Mouse (Mus musculus) heart, embryonic 14.5 days (tissue): ENCODE results near the gene Rbbp4. TPM values are rescaled to one million over a fixed set of nuclear protein-coding genes. Genes with fewer than 3 reads are reported as not detected.

Experiments used
- ATAC-seq: fragments of 200-750 bp; cut with Nextera tagmentation; 2 replicates; pipeline ENCODE4 v1.8.0; 2017; ENCODE audit warnings: low read depth, moderate TSS enrichment; ENCODE audit not compliant: insufficient number of reproducible peaks, insufficient read depth, low FRiP score
- H3K27ac ChIP-seq, 2 experiments: fragments of 200-500 bp in 1 of 2; fragments of 300-500 bp in 1 of 2; sonication (generic) in 1 of 2; replicated peaks in 1 of 2; 2 replicates each; pipeline ENCODE4 v1.5.1; 2012 to 2014; ENCODE audit warnings: low read depth in 2 of 2, low read length in 2 of 2, control low read depth in 1 of 2, mild to moderate bottlenecking in 1 of 2, mixed read lengths in 1 of 2; ENCODE audit not compliant: control insufficient read depth in 1 of 2, insufficient read depth in 1 of 2
- H3K27me3 ChIP-seq: fragments of 300-500 bp; sonication (generic); 2 replicates; pipeline ENCODE4 v1.6.1; 2014; ENCODE audit warnings: mild to moderate bottlenecking, low read length, control low read depth; ENCODE audit not compliant: control insufficient read depth, insufficient read depth
- H3K36me3 ChIP-seq: fragments of 300-500 bp; sonication (generic); 2 replicates; pipeline ENCODE4 v1.6.1; 2014; ENCODE audit warnings: mild to moderate bottlenecking, control low read depth, low read length, mixed read lengths; ENCODE audit not compliant: control insufficient read depth, insufficient read depth
- H3K4me1 ChIP-seq, 2 experiments: fragments of 200-500 bp in 1 of 2; fragments of 300-500 bp in 1 of 2; sonication (generic) in 1 of 2; 2 replicates each; pipeline ENCODE4 v1.6.1; 2012 to 2014; ENCODE audit warnings: low read length in 2 of 2, control low read depth in 1 of 2, mixed read lengths in 1 of 2; ENCODE audit not compliant: control insufficient read depth in 2 of 2, insufficient read depth in 2 of 2
- H3K4me2 ChIP-seq: fragments of 300-500 bp; sonication (generic); 2 replicates; pipeline ENCODE4 v1.6.1; 2014; ENCODE audit warnings: mild to moderate bottlenecking, low read length
- H3K4me3 ChIP-seq, 2 experiments: fragments of 200-500 bp in 1 of 2; fragments of 300-500 bp in 1 of 2; sonication (generic) in 1 of 2; 2 replicates each; pipeline ENCODE4 v1.5.1; 2012 to 2014; ENCODE audit warnings: low read length in 2 of 2, mild to moderate bottlenecking in 2 of 2, control low read depth in 1 of 2, low read depth in 1 of 2, moderate library complexity in 1 of 2; ENCODE audit not compliant: control insufficient read depth in 1 of 2, insufficient read depth in 1 of 2
- H3K9ac ChIP-seq: fragments of 300-500 bp; sonication (generic); 2 replicates; pipeline ENCODE4 v1.6.1; 2014; ENCODE audit warnings: mild to moderate bottlenecking, low read length
- H3K9me3 ChIP-seq: fragments of 300-500 bp; sonication (generic); 2 replicates; pipeline ENCODE4 v1.6.1; 2016; ENCODE audit warnings: low read length, control low read depth; ENCODE audit not compliant: control insufficient read depth
- WGBS: fragments of 180-500 bp; shearing (Covaris S2); extraction: QIAGEN DNeasy Blood & Tissue Kit; methylation state at CpG from one replicate; pipeline ENCODE4 v1.1.7; 2014; 5-methylcytosine and 5-hydroxymethylcytosine counted together
- polyA plus RNA-seq: library from polyadenylated mRNA; unstranded; fragments of >200 nt; fragmentation: Nextera tagmentation; extraction: Ambion mirVana; gene quantifications from 2 replicates; pipeline ENCODE4 v1.2.1, GENCODE M21; 2014

The Rbbp4 gene
- polyA plus RNA-seq, 1 experiment from 2014 or later, result 263 TPM

DNA sequence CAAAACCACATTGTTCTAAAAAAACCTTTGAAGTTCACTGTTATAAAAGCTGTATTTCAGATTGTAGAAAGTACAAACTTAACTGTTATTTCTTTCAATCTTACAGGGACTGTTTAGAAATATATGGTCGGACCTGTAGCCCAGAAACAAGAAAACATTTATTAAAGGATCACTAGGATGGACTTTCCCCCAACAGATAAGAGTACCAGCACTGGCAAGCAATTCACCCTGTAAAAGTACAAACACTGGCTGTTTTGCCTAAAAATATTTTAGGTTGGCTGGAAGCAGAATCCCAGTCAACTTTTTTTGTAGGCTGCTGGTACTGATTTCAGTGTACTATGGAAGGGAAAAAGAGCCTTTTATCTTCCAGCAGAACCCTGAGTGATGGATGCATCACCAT lies 27.2 kb downstream of the Rbbp4 start:
- no peaks in the 10 kb centered on the region for H3K9me3 ChIP-seq
- H3K27ac ChIP-seq, result no peak overlapping the region
- no peak for ATAC-seq
- peaks cover 74% of the 10 kb centered on the region for H3K36me3 ChIP-seq
- H3K4me2 ChIP-seq, result no peak overlapping the region
- H3K4me3 ChIP-seq, result no peak overlapping the region
- peaks cover 2 to 6% of the 10 kb centered on the region in 2 experiments; a peak in 2 of 4 replicates for H3K4me1 ChIP-seq
- WGBS, result 100% methylated on average over 1 of the region's 1 CpGs
- H3K9ac ChIP-seq, result no peak overlapping the region
- no peaks in the 10 kb centered on the region for H3K27me3 ChIP-seq

DNA sequence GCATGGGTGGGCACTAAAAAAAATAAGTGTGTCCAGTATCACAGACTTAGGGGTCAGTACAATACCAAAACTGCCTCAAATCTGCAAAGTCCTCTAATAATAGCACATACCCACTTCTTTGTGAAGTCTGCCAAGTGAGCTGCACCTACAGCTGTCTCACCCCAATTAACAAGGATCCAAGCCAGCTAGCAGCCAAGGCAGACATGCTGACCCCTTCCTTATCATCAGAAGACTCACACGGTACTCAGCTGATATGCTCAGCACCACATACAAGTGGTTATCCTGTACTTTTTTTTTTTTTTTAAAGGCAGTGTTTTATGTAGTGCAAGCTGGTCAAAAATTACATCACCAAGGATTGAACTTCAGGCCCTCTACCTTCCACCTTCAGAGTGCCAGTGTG lies 30.9 kb downstream of the Rbbp4 start:
- H3K27me3 ChIP-seq, result no peaks in the 10 kb centered on the region
- no peak for ATAC-seq
- peaks cover 39% of the 10 kb centered on the region for H3K36me3 ChIP-seq
- peaks cover 2 to 6% of the 10 kb centered on the region in 2 experiments; a peak in 2 of 4 replicates for H3K4me1 ChIP-seq
- 6% methylated on average over 1 of the region's 1 CpGs for WGBS
- H3K9me3 ChIP-seq, result no peaks in the 10 kb centered on the region
- H3K4me2 ChIP-seq, result no peak overlapping the region
- no peak overlapping the region for H3K4me3 ChIP-seq
- no peak overlapping the region for H3K9ac ChIP-seq
- H3K27ac ChIP-seq, result no peak overlapping the region

DNA sequence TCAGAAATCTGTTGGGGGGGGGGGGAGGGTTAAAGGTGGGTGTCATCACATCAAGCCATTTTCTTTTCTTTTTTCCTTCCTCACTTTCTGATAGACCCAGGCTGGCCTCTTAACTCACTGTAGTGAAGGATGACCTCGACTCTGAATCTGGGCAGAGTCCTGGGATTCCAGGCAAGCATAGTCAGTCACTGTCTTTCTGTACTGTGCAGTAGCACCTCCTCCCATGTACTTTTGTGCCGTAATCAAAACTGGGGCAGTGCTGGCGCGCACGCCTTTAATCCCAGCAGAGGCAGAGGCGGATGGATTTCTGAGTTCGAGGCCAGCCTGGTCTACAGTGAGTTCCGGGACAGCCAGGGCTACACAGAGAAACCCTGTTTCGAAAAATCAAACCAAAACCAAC lies 31.4 kb downstream of the Rbbp4 start:
- H3K4me3 ChIP-seq, result no peak overlapping the region
- H3K36me3 ChIP-seq, result peaks cover 34% of the 10 kb centered on the region
- H3K4me1 ChIP-seq, result peaks cover 2 to 9% of the 10 kb centered on the region in 2 experiments; a peak in 2 of 4 replicates
- WGBS, result 78% methylated on average over 9 of the region's 9 CpGs
- 0 out of 4 replicates have a peak overlapping the region, but pooled peaks of 1 of the 2 experiments have one; percentile 14 for H3K27ac ChIP-seq
- no peak overlapping the region for H3K9ac ChIP-seq
- H3K4me2 ChIP-seq, result no peak overlapping the region
- no peaks in the 10 kb centered on the region for H3K9me3 ChIP-seq
- H3K27me3 ChIP-seq, result no peaks in the 10 kb centered on the region
- ATAC-seq, result no peak

DNA sequence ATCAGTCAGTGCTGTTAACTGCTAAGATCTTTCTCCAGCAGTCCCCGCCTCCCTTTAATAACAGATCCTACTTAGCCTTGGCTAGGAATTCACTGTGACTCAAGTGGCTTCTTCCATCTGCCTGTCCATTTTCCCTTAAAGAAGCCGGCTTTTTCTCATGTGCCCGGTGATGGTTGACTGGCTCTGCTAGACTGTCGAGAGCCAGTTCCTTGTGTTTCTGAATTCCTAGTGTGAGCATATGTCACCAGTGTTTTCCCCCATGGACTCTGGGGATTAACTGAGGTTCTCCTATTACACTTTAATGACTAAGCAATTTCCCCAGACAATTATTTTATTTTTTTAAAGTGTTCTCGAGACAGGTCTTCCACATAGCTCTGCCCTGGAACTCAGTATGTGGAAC lies 31.8 kb downstream of the Rbbp4 start:
- H3K4me2 ChIP-seq, result no peak overlapping the region
- ATAC-seq, result no peak
- peaks cover 30% of the 10 kb centered on the region for H3K36me3 ChIP-seq
- no peaks in the 10 kb centered on the region for H3K27me3 ChIP-seq
- H3K4me3 ChIP-seq, result no peak overlapping the region
- H3K27ac ChIP-seq, result no peak overlapping the region
- H3K4me1 ChIP-seq, result peaks cover 2 to 9% of the 10 kb centered on the region in 2 experiments; a peak in 2 of 4 replicates
- no peak overlapping the region for H3K9ac ChIP-seq
- WGBS, result 76% methylated on average over 5 of the region's 5 CpGs
- no peaks in the 10 kb centered on the region for H3K9me3 ChIP-seq

DNA sequence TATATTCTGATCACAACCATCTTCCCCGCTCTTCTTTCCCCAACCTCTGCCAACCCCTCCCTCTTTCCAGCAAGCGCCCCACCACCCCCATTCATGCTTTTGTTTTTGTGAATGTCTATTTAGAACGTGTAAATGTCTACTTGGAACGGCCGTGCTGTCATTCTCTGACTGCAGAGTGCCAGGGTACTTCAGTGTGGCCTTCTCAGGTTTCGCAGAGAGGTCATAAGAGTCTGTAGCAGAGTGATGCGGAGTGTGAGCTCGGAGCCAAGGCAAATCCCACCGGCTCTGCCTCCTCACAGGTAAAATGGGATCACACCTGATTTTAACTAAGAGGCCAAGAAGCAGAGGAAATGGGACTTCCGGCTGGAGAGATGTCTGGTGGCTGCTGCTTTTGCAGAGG lies 36.0 kb downstream of the Rbbp4 start:
- H3K4me2 ChIP-seq, result no peak overlapping the region
- H3K4me1 ChIP-seq, result peaks cover 12 to 22% of the 10 kb centered on the region in 2 experiments
- no peak overlapping the region for H3K9ac ChIP-seq
- no peaks in the 10 kb centered on the region for H3K9me3 ChIP-seq
- ATAC-seq, result no peak
- no peak overlapping the region for H3K4me3 ChIP-seq
- H3K27me3 ChIP-seq, result no peaks in the 10 kb centered on the region
- H3K27ac ChIP-seq, result no peak overlapping the region
- H3K36me3 ChIP-seq, result no peaks in the 10 kb centered on the region
- WGBS, result 54% methylated on average over 10 of the region's 10 CpGs

DNA sequence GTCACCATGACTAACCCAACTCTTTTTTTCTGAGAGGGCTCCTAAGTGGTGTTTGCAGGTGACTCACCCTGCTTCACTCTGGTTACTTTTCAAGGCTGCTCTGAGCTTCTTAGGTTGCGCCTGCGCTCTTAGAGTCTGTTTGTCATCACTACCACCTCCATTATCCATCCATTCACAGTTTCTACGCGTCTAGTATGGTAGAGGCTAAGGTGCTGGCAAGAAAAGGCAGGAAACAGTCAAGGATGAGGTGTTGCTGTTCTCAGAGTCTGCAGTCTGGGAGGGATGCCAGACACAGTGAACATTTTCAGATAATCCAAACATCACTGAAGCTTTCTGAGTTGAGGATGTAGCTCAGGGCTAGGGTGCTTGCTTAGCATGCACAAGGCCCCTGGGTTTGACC lies 37.4 kb downstream of the Rbbp4 start:
- H3K9ac ChIP-seq, result no peak overlapping the region
- 40% methylated on average over 4 of the region's 4 CpGs for WGBS
- no peak overlapping the region for H3K4me2 ChIP-seq
- H3K9me3 ChIP-seq, result no peaks in the 10 kb centered on the region
- ATAC-seq, result no peak
- no peak overlapping the region for H3K4me3 ChIP-seq
- H3K4me1 ChIP-seq, result peaks cover 17 to 28% of the 10 kb centered on the region in 2 experiments
- no peaks in the 10 kb centered on the region for H3K27me3 ChIP-seq
- no peaks in the 10 kb centered on the region for H3K36me3 ChIP-seq
- H3K27ac ChIP-seq, result no peak overlapping the region

DNA sequence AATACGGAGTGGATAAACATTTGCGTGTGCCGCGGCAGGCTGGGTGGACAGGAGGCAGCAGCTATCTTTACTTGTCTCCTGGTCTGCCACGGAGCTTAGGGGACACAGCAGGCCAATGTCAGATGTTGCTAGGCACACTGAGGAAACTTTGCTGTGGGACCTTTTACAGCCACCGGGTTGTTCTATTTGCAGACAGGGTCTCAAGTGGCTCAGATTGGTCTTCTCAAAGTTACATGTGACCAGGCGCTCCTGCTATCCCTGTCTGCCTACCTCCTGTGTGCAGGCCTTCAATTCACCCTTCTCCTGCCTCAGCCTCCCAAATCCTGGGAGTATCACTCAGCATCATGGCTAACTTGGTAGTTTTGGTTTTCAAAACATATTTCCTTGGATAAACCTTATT lies 39.1 kb downstream of the Rbbp4 start:
- Histone ChIP-seq H3K27ac (peak overlapping the region; percentile 9 to 55; a peak in 3 of 4 replicates), H3K9ac (no peak overlapping the region), H3K4me3 (no peak overlapping the region), H3K4me2 (no peak overlapping the region), H3K36me3 (no peaks in the 10 kb centered on the region), H3K4me1 (peaks cover 17 to 28% of the 10 kb centered on the region in 2 experiments), H3K9me3 (no peaks in the 10 kb centered on the region), H3K27me3 (no peaks in the 10 kb centered on the region)
- ATAC-seq, result 0 out of 2 replicates have a peak, but pooled peaks have one; percentile 22
- 33% methylated on average over 7 of the region's 7 CpGs for WGBS

DNA sequence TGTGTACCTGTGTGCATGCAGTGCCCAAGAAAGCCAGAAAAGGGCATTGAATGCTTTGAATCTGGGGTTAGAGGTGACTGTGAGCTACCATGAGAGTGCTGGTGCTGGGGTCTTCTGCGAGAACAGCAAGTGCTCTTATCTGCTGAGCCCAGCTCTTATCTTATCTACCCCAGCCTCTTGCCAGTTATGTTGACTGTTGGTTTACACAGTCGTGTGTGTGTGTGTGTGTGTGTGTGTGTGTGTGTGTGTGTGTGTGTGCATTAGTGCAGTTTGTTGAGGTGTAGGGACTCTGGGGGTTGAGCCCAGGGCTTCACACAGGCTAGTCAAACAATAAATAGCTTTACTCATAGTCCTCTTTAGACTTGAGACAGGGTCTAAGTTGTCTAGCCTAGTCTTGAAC lies 40.0 kb downstream of the Rbbp4 start:
- Histone ChIP-seq H3K4me3 (no peak overlapping the region), H3K27me3 (no peaks in the 10 kb centered on the region), H3K4me1 (peaks cover 17 to 28% of the 10 kb centered on the region in 2 experiments), H3K9me3 (no peaks in the 10 kb centered on the region), H3K27ac (no peak overlapping the region), H3K9ac (no peak overlapping the region), H3K36me3 (no peaks in the 10 kb centered on the region), H3K4me2 (no peak overlapping the region)
- ATAC-seq, result no peak
- WGBS, result 6% methylated on average over 2 of the region's 2 CpGs
